Mouse (Mus musculus) heart, postnatal 0 days (tissue): ENCODE results near the gene Gys1. TPM values are rescaled to one million over a fixed set of nuclear protein-coding genes. Genes with fewer than 3 reads are reported as not detected.

Source experiments
- ATAC-seq: fragments of 200-750 bp; cut with Nextera tagmentation; 2 replicates; pipeline ENCODE4 v1.8.0; 2017; ENCODE audit warnings: low read depth, moderate number of reproducible peaks, moderate library complexity; ENCODE audit not compliant: insufficient read depth
- DNase-seq: peaks from one replicate; pipeline ENCODE4 v3.0.0-alpha.2; 2016; ENCODE audit warnings: low spot score
- H3K27ac ChIP-seq: fragments of 300-500 bp; sonication (generic); 2 replicates; pipeline ENCODE4 v1.5.1; 2014; ENCODE audit warnings: low read depth, mild to moderate bottlenecking
- H3K27me3 ChIP-seq: fragments of 300-500 bp; sonication (generic); 2 replicates; pipeline ENCODE4 v1.6.1; 2014; ENCODE audit warnings: low read length, mixed read lengths; ENCODE audit not compliant: control insufficient read depth, insufficient read depth
- H3K36me3 ChIP-seq: fragments of 300-500 bp; sonication (generic); replicated peaks from 2 replicates; pipeline ENCODE4 v1.6.1; 2014; ENCODE audit warnings: low read length, mixed read lengths; ENCODE audit not compliant: control insufficient read depth, insufficient read depth
- H3K4me1 ChIP-seq: fragments of 300-500 bp; sonication (generic); 2 replicates; pipeline ENCODE4 v1.6.1; 2014; ENCODE audit warnings: antibody characterized with exemption; ENCODE audit not compliant: control insufficient read depth, insufficient read depth
- H3K4me2 ChIP-seq: fragments of 300-500 bp; sonication (generic); 2 replicates; pipeline ENCODE4 v1.6.1; 2014; ENCODE audit warnings: low read depth, mild to moderate bottlenecking, low read length, moderate library complexity
- H3K4me3 ChIP-seq: fragments of 300-500 bp; sonication (generic); 2 replicates; pipeline ENCODE4 v1.5.1; 2014; ENCODE audit warnings: low read depth, low read length
- H3K9ac ChIP-seq: fragments of 300-500 bp; sonication (generic); replicated peaks from 2 replicates; pipeline ENCODE4 v1.6.1; 2014; ENCODE audit warnings: low read depth, low read length, mixed read lengths
- H3K9me3 ChIP-seq: fragments of 300-500 bp; sonication (generic); replicated peaks from 2 replicates; pipeline ENCODE4 v1.6.1; 2016; ENCODE audit warnings: low read length; ENCODE audit not compliant: control insufficient read depth
- CTCF ChIP-seq: IDR thresholded peaks from 2 replicates; pipeline ENCODE4 v1.5.1; 2016; ENCODE audit warnings: antibody characterized with exemption, control low read depth, low read depth
- EP300 ChIP-seq: IDR thresholded peaks from 2 replicates; pipeline ENCODE4 v1.6.1; 2016; ENCODE audit warnings: antibody characterized with exemption, low read depth
- WGBS: fragments of 180-500 bp; shearing (Covaris S2); extraction: QIAGEN DNeasy Blood & Tissue Kit; methylation state at CpG from one replicate; pipeline ENCODE4 v1.1.7; 2014; 5-methylcytosine and 5-hydroxymethylcytosine counted together
- polyA plus RNA-seq: library from polyadenylated mRNA; unstranded; fragments of >200 nt; fragmentation: Nextera tagmentation; extraction: Ambion mirVana; gene quantifications from 2 replicates; pipeline ENCODE4 v1.2.1, GENCODE M21; 2015
- total RNA-seq: library from RNA; depleted of rRNA; stranded (reverse); fragments of >200 nt; gene quantifications from 2 replicates; pipeline ENCODE4 v1.2.3, GENCODE M21; 2014; ENCODE audit warnings: low replicate concordance

Gene Gys1
- total and polyA plus RNA-seq, 2 experiments from 2014 or later = 70.4 to 123 TPM

- H3K4me3 ChIP-seq = no peak overlapping the region
- DNase-seq (no peak), ATAC-seq (no peak)
- H3K27ac ChIP-seq = no peak overlapping the region
- no peaks in the 10 kb centered on the region for H3K27me3 ChIP-seq
- no peak overlapping the region for H3K4me2 ChIP-seq
- peaks cover 70% of the 10 kb centered on the region for H3K36me3 ChIP-seq
- no peaks in the 10 kb centered on the region for H3K4me1 ChIP-seq
- TF ChIP-seq EP300 = no peak
- TF ChIP-seq CTCF = no peak
- H3K9me3 ChIP-seq = no peaks in the 10 kb centered on the region
- H3K9ac ChIP-seq = no peak overlapping the region
Measured at GRCm38 (mm10) chr7:45446589-45446988, 11.9 kb downstream of the Gys1 start.

- Histone ChIP-seq H3K4me3 (no peak overlapping the region), H3K9ac (0 out of 2 replicates have a peak overlapping the region, but pooled peaks have one; percentile 22), H3K36me3 (peaks cover 73% of the 10 kb centered on the region), H3K4me1 (no peaks in the 10 kb centered on the region), H3K27ac (no peak overlapping the region), H3K27me3 (no peaks in the 10 kb centered on the region), H3K4me2 (no peak overlapping the region), H3K9me3 (no peaks in the 10 kb centered on the region)
- WGBS = 31% methylated on average over 11 of the region's 11 CpGs
- DNase-seq = peak; percentile 74
- peak; percentile 61 for ATAC-seq
- TF ChIP-seq EP300 (no peak), CTCF (peak; percentile 58)
Measured at GRCm38 (mm10) chr7:45447325-45447990, 12.8 kb downstream of the Gys1 start.

- H3K27ac ChIP-seq = no peak overlapping the region
- H3K9ac ChIP-seq = no peak overlapping the region
- peaks cover 71% of the 10 kb centered on the region for H3K36me3 ChIP-seq
- no peak for ATAC-seq
- H3K4me1 ChIP-seq = no peaks in the 10 kb centered on the region
- H3K4me2 ChIP-seq = no peak overlapping the region
- TF ChIP-seq CTCF = no peak
- TF ChIP-seq EP300 = no peak
- H3K9me3 ChIP-seq = no peaks in the 10 kb centered on the region
- no peaks in the 10 kb centered on the region for H3K27me3 ChIP-seq
- WGBS = 92% methylated on average over 1 of the region's 1 CpGs
- H3K4me3 ChIP-seq = no peak overlapping the region
- DNase-seq = no peak
Measured at GRCm38 (mm10) chr7:45449974-45450373, 15.3 kb downstream of the Gys1 start.

GRCm38 (mm10) chr7:45451344-45451982, 16.8 kb downstream of the Gys1 start:
- H3K9ac ChIP-seq = no peak overlapping the region
- H3K4me2 ChIP-seq = no peak overlapping the region
- 56% methylated on average over 23 of the region's 23 CpGs for WGBS
- DNase-seq = peak; percentile 74
- H3K27me3 ChIP-seq = no peaks in the 10 kb centered on the region
- peaks cover 65% of the 10 kb centered on the region for H3K36me3 ChIP-seq
- no peak overlapping the region for H3K27ac ChIP-seq
- TF ChIP-seq EP300 (no peak), CTCF (peak; percentile 81)
- peak; percentile 76 for ATAC-seq
- H3K9me3 ChIP-seq = no peaks in the 10 kb centered on the region
- H3K4me1 ChIP-seq = no peaks in the 10 kb centered on the region
- no peak overlapping the region for H3K4me3 ChIP-seq

- DNase-seq (no peak), ATAC-seq (no peak)
- Histone ChIP-seq H3K4me1 (peaks cover 12% of the 10 kb centered on the region; the same call in 1 of the 2 replicates), H3K4me2 (no peak overlapping the region), H3K27ac (no peak overlapping the region), H3K4me3 (no peak overlapping the region), H3K9me3 (no peaks in the 10 kb centered on the region), H3K27me3 (no peaks in the 10 kb centered on the region), H3K36me3 (peaks cover 63% of the 10 kb centered on the region), H3K9ac (no peak overlapping the region)
- 92% methylated on average over 10 of the region's 15 CpGs for WGBS
- no peak for TF ChIP-seq EP300
- no peak for TF ChIP-seq CTCF
Measured at GRCm38 (mm10) chr7:45454971-45455370, 20.3 kb downstream of the Gys1 start.
